Mouse (Mus musculus): ENCODE data around the gene Atg10. TPM values are rescaled to one million over a fixed set of nuclear protein-coding genes. Genes with fewer than 3 reads are reported as not detected.

Atg10 gene
- polyA plus RNA-seq, 1 experiment from 2014 or later: 10.1 TPM

DNA sequence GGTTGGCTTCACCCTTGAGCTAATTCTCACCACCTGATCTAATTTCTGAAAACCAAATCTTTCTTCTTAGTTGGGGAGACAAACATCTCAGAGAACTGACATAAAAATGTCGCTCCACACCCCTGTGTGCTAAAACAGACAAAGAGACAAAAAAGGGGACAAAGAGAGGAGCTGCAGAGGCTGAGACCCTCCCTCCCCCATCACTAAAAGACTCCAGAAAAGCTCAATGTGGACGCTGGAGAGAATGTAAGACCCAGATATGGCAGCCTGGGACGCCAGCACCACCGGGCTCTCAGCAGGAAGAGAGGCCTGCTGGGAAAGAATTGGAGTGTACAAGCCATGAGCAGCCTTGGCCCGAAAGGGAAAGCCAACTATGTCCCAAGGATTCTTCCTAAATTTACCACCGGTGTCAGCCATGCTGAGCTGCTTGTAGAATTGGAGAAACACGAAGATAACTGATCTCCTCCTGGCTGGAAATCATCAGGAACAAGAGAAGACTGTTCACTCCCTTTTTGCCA, 310.0 kb downstream of the Atg10 start:
- 56% methylated on average over 7 of the region's 7 CpGs for WGBS
- peaks cover 12% of the 10 kb centered on the region for H3K4me1 ChIP-seq
- no peak overlapping the region for H3K4me3 ChIP-seq
- peak overlapping the region; percentile 70; the same call in 1 of the 2 replicates for H3K27ac ChIP-seq (replicated peaks)
- H3K36me3 ChIP-seq: no peaks in the 10 kb centered on the region
- no peaks in the 10 kb centered on the region for H3K9me3 ChIP-seq (replicated peaks)
- no peak for DNase-seq (ENCODE audit: low spot score)
- no peaks in the 10 kb centered on the region for H3K27me3 ChIP-seq (ENCODE audit: low read depth, poor library complexity, severe bottlenecking)

DNA sequence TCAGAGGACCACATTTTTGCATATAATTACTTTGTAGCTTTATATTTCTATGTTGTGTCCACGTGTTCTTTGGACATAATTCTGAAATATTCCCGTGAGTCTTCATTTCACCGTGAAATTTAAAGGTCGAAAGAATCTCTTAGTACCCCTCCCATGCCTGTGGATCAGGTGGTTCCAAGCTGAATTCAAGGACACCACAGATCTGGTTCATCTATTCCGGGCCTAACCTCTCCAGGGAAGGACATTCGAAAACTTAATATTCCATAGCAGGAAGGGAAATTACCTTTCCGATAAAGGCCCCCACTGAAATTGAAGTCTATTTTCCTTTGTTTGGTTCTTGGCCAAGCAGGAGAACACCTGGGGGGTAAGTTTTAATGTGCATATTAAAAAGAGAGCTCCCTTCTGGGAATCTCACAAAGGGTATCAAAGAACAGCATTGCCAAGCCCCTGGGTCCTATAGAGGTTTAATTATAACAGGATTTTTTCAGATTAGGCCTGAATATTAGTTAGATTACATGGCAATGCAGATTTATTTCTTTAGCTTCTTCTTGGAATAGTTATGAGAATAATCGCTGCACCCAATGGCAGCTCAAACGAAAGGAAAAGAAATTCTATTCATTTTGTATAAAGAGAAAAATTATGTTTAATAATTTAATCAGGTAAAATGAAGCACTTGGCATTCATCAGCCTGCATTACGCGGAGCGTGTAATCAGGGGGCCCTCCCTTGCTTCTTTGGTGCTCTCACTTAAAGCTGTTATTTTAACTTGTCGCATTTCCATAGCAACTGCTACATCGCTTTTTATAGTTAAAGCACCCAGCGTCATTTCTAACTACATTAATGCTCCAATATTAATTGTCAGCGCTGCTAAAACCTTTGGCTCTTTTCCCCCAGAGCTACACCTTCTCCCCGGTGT, 310.8 kb downstream of the Atg10 start:
- WGBS: 81% methylated on average over 17 of the region's 17 CpGs
- peaks cover 12% of the 10 kb centered on the region for H3K4me1 ChIP-seq
- no peak overlapping the region for H3K4me3 ChIP-seq
- no peaks in the 10 kb centered on the region for H3K36me3 ChIP-seq
- no peaks in the 10 kb centered on the region for H3K27me3 ChIP-seq (ENCODE audit: low read depth, poor library complexity, severe bottlenecking)
- no peaks in the 10 kb centered on the region for H3K9me3 ChIP-seq (replicated peaks)
- no peak overlapping the region; the same call in 1 of the 2 replicates for H3K27ac ChIP-seq (replicated peaks)
- DNase-seq (ENCODE audit: low spot score): no peak

DNA sequence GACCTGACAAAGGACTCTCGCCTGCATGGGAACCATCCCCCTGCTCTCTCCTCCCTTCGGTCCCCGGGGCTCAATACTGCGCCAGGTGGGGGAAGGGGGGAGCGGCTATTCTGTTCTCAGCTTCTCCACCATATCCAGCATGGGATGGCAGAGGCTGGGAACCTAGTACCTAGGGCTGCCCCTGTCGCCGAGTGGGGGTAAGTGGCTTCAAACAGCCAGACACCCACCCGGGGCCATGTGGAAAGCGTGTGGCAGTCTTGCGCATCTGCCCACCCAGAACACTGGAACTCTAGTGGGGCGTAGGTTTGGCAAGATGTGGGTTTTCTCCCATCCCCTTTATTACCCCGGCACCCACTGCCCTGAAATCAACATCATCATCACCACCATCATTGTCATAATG, 316.4 kb downstream of the Atg10 start:
- Histone ChIP-seq H3K27ac (replicated peaks) (no peak overlapping the region), H3K4me1 (no peaks in the 10 kb centered on the region), H3K9me3 (replicated peaks) (no peaks in the 10 kb centered on the region), H3K27me3 (ENCODE audit: low read depth, poor library complexity, severe bottlenecking) (no peaks in the 10 kb centered on the region), H3K36me3 (no peaks in the 10 kb centered on the region), H3K4me3 (no peak overlapping the region)
- DNase-seq (ENCODE audit: low spot score): no peak
- WGBS: 88% methylated on average over 12 of the region's 12 CpGs

DNA sequence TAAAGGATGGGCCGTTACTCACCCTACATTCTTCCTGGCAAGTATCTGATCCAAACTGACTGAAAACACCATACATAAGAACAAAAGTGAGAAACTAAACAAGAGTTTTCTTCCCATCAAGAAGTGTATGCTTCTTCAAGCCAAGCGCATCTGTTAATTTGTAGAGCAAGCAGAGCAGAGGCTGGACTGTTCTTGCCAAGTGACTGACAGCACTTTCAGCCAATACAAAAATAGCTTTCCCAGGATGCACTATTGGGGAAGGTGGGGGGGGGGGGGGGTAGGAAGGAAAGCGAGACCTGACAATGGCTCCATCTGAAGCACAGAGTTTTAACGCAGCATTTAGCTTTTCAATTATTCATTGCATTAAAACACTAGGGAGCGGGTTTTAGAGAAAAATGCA, 318.6 kb downstream of the Atg10 start, which contains the start of gene Atp6ap1l:
Gene Atp6ap1l (minus strand): TSS at position 180 of the 400 bp plus-strand sequence.
- H3K4me1 ChIP-seq: no peaks in the 10 kb centered on the region
- no peak within 1 kb of the TSS for H3K27ac ChIP-seq (replicated peaks)
- no peak for DNase-seq (ENCODE audit: low spot score)
- no peaks in the 10 kb centered on the region for H3K36me3 ChIP-seq
- H3K9me3 ChIP-seq (replicated peaks): no peaks in the 10 kb centered on the region
- H3K27me3 ChIP-seq (ENCODE audit: low read depth, poor library complexity, severe bottlenecking): no peaks in the 10 kb centered on the region
- WGBS: 88% methylated on average over 5 of the region's 5 CpGs
- no peak within 1 kb of the TSS for H3K4me3 ChIP-seq

DNA sequence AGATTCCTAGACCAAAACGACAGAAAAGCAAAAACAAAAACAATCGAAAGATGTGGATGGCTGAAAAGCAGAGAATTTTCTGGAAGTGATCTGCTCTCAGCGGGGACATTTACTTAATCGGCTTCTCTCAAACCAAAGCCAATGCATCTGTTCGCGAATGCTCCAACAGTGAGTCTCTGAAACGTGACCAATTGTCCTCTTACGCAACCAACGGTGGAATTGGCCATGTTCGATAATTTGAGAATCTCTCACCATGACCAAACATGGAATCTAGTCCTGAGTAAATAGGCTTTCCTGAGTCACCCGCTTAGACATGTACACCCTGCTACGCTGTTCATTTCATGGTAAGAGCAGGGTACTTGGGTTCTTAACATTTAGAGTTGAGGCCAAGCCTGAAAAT, 326.9 kb downstream of the Atg10 start:
- no peaks in the 10 kb centered on the region for H3K27me3 ChIP-seq (ENCODE audit: low read depth, poor library complexity, severe bottlenecking)
- no peak overlapping the region for H3K4me3 ChIP-seq
- H3K36me3 ChIP-seq: no peaks in the 10 kb centered on the region
- DNase-seq (ENCODE audit: low spot score): no peak
- 91% methylated on average over 12 of the region's 12 CpGs for WGBS
- no peaks in the 10 kb centered on the region for H3K4me1 ChIP-seq
- H3K9me3 ChIP-seq (replicated peaks): no peaks in the 10 kb centered on the region
- H3K27ac ChIP-seq (replicated peaks): no peak overlapping the region

DNA sequence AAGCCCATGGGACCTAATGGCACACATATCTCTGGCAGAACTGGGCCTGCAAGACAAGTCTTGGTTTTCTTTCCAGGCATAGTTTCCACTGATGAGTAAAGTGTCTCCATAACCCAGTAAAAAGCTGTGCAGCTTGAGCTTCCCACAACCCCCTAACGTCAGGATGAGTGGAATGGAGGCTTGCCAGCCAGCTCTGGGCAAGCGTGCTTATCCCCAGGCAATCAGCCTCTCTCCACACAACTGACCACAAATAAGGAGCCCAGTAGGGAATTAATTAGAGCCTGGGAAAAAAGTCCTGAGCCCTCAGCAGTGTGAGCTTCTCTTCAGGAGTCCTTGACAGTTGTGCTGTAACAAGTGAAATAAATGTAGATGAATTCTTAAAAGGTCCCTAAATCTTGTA, 327.7 kb downstream of the Atg10 start:
- 19% methylated on average over 2 of the region's 2 CpGs for WGBS
- Histone ChIP-seq H3K27me3 (ENCODE audit: low read depth, poor library complexity, severe bottlenecking) (no peaks in the 10 kb centered on the region), H3K4me1 (no peaks in the 10 kb centered on the region), H3K4me3 (no peak overlapping the region), H3K9me3 (replicated peaks) (no peaks in the 10 kb centered on the region), H3K27ac (replicated peaks) (no peak overlapping the region), H3K36me3 (no peaks in the 10 kb centered on the region)
- no peak for DNase-seq (ENCODE audit: low spot score)

DNA sequence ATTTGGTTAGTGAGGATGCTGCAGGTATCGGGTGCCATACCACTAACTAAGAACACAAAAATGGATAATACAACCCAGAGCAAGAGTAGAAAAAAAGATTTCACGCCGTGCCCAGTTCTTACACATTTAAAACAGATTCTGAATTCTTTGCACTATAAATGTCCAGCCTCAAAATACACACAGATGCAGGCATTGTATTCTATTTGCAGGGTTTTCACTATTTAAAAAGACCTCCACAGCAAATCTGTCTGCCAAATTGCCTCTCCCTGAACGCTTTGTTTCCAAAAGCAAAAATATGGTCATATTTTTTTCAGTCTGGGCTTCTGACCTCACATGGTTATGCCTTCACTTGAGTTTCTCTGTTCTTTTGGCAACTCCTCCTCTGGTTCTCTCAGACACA, 328.9 kb downstream of the Atg10 start:
- no peaks in the 10 kb centered on the region for H3K36me3 ChIP-seq
- 91% methylated on average over 4 of the region's 4 CpGs for WGBS
- no peaks in the 10 kb centered on the region for H3K9me3 ChIP-seq (replicated peaks)
- no peak for DNase-seq (ENCODE audit: low spot score)
- H3K27ac ChIP-seq (replicated peaks): no peak overlapping the region
- H3K27me3 ChIP-seq (ENCODE audit: low read depth, poor library complexity, severe bottlenecking): no peaks in the 10 kb centered on the region
- H3K4me1 ChIP-seq: no peaks in the 10 kb centered on the region
- no peak overlapping the region for H3K4me3 ChIP-seq

DNA sequence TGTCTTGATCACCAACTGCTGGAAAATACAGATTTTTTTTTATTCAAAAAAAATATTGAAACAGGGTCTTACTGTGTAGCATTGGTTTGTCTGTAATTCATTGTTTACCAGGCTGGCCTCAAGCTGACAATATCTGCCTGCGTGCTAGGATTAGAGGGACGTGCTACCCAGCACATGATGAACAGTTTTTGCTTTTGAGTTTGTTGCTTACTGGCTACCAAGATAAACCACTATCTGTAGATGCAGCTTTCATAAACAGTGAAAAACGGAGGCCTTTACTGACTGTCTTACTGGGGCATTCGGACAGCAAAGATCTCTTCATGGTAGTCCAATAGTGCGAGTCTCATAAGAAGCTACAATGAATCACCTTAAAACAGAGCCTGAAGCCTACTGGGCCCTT, 333.7 kb downstream of the Atg10 start:
- Histone ChIP-seq H3K27me3 (ENCODE audit: low read depth, poor library complexity, severe bottlenecking) (peaks cover 12% of the 10 kb centered on the region), H3K27ac (replicated peaks) (no peak overlapping the region), H3K36me3 (no peaks in the 10 kb centered on the region), H3K9me3 (replicated peaks) (no peaks in the 10 kb centered on the region), H3K4me1 (peaks cover 9% of the 10 kb centered on the region), H3K4me3 (no peak overlapping the region)
- 89% methylated on average over 5 of the region's 5 CpGs for WGBS
- no peak for DNase-seq (ENCODE audit: low spot score)

DNA sequence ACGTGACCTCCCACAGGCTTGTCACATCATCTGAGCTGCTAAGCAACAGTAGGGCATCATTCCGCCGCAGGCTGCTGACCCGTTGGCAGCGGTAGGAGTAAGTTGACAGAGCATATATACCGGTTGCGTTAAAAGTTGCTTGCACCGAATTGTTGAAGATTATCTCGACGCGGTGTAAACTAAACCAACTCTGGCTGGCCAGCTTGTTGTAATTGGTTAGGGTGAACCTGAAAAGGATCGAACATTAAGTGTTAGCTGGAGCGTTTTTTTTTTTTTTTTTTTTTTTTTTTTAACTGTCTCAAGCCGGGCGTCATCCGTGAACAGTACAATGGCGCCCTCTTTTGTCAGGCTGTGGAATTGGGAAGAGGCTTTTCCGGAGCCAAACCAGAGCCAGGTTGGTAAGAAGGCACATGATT, 337.2 kb downstream of the Atg10 start:
- peak; percentile 70 for DNase-seq (ENCODE audit: low spot score)
- peaks cover 12% of the 10 kb centered on the region for H3K27me3 ChIP-seq (ENCODE audit: low read depth, poor library complexity, severe bottlenecking)

DNA sequence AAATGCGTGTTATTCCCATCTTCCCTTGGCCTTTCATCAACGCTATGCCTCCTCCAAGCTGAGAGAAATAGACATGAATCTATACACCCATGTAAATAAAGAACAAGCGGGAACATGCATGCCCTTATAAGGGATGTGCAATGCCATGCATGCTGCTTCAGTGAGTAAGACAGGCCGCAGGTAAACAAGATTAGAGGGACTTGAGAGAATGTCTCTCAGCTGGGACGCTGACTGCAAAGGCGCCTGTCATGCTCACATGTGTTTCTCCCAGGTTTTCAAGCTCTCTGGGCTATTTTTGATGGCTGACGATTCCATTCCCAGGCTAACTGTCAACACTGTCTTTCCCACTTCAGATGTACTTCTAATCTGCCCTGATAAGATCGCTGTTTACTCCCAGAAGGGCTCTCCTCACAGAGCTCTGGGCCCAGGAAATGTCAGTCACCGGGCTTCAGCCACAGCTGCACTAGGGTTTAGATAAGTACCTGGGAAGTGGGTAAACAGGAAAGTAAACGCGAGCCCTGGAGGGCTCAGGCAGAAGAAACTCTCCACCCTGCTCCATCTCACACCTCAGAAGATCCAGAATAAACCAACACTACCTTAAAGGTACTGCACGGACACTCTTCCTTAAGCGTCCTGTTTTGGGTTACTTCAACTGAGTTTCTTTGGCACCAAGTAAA, 337.8 kb downstream of the Atg10 start:
- Histone ChIP-seq H3K36me3 (no peaks in the 10 kb centered on the region), H3K27me3 (ENCODE audit: low read depth, poor library complexity, severe bottlenecking) (peaks cover 12% of the 10 kb centered on the region), H3K4me3 (peak overlapping the region; percentile 52), H3K9me3 (replicated peaks) (no peaks in the 10 kb centered on the region), H3K4me1 (peaks cover 10% of the 10 kb centered on the region), H3K27ac (replicated peaks) (no peak overlapping the region)
- DNase-seq (ENCODE audit: low spot score): peak; percentile 13
- WGBS: 53% methylated on average over 13 of the region's 13 CpGs

More for the DNA sequence above, 337.2 kb downstream of the Atg10 start:
- Histone ChIP-seq H3K36me3 (no peaks in the 10 kb centered on the region), H3K4me1 (peaks cover 10% of the 10 kb centered on the region), H3K27ac (replicated peaks) (no peak overlapping the region), H3K4me3 (peak overlapping the region; percentile 52), H3K9me3 (replicated peaks) (no peaks in the 10 kb centered on the region)
- 1% methylated on average over 18 of the region's 18 CpGs for WGBS
